Mouse (Mus musculus): Measurements from ENCODE around the gene Gm11559. TPM values are rescaled to one million over a fixed set of nuclear protein-coding genes. Genes with fewer than 3 reads are reported as not detected.

Gm11559 gene
- not detected for polyA plus RNA-seq (2017; shearing (Covaris generic))

DNA sequence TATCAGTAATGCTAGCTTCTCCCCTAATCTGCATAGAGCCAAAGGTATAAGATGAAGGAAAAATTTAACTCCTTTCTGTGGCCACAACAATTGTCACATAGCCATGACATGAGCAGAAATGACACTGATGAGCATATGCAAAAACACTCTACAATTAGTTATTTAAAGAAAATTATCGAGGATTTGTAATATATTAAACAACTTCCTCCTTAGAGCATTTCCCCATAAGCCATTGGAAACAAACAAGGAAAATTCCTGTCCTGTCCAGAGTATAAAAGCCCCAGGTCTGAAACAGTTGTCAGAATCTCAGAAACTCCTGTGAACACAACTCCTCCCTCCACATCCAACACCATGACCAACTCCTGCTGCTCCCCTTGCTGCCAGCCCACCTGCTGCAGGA lies at the start of gene Gm11559:
Gm11559 (plus strand) TSS at position 301 of the 400 bp plus-strand sequence.

GRCm38 (mm10) chr11:99815566-99815965 lies 48.7 kb upstream of the Gm11559 start, which contains the start of gene Gm11564:
Gene Gm11564 (minus strand): TSS chr11:99815666.

DNA sequence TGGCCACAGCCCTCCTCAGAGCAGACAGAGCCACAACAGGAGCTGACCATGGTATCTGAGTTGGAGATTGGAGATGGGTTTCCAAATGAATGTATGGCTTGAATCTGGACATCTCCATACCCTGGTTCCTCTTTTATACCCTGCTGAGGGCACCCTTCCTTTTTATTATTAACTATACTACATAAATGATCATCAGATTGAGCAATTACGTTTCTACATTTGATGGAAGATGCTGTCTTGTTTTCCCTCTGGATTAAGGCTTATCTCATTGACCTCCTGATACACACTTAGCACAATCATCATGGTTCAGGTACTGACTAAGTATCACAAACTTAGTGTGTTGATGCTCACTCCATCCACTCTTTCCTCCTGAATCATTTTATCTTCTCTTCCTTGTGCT lies 26.3 kb upstream of the Gm11559 start, which contains the start of gene 2300003K06Rik:
2300003K06Rik (minus strand) TSS at position 101 of the 400 bp plus-strand sequence.

DNA sequence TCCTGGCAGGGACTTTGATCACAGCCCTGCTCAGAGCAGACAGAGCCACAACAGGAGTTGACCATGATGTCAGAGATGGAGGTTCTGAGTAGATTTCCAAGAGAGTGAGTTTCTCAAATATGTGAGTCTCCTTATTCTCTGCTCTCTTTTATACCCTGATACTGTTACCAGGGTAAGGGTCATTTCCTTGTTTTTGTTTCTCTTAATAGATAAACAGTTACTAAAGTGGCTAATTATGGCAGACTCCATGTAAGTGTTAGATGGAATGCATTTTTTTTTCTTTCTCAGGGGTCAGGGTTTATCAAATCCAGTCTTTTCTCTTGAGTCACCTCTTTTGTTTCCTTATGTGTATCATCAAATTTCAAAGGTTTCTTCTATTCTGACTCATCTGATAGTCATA lies 12.8 kb upstream of the Gm11559 start, which contains the start of gene Krtap4-16:
Krtap4-16 (minus strand) TSS at position 101 of the 400 bp plus-strand sequence.

GRCm38 (mm10) chr11:99857617-99858016 lies 6.7 kb upstream of the Gm11559 start, which contains the start of gene Gm11568:
Gene Gm11568 (plus strand): TSS chr11:99857917.

DNA sequence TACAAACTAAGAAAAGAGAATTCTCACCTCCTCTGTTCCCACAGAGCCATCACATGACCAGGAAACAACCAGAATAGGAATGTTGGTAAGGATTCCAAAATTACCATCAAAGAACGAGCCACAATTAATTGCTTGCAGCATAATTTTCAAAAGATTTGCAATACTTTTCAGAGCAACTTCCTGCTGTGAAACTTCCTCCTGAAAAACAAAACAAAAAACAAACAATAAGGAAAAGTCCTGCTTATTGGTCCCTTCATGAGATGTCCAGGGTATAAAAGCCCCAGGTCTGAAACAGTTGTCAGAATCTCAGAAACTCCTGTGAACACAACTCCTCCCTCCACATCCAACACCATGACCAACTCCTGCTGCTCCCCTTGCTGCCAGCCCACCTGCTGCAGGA lies 8.8 kb downstream of the Gm11559 start, which contains the start of gene Krtap9-1:
Krtap9-1 (plus strand) TSS at position 301 of the 400 bp plus-strand sequence.

DNA sequence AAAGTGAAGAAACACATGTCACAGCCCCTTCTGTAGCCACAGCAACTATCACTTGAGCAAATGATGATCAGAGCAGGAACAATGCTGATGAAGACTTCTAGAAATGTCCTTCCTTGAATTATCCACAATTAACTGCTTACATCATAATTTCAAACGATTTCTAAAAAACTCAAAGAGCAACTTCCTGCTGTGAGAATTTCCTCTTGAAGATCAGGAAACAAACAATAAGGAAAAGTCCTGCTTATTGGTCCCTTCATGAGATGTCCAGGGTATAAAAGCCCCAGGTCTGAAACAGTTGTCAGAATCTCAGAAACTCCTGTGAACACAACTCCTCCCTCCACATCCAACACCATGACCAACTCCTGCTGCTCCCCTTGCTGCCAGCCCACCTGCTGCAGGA lies 14.6 kb downstream of the Gm11559 start, which contains the start of gene Gm11567:
Gm11567 (plus strand) TSS at position 301 of the 400 bp plus-strand sequence.

GRCm38 (mm10) chr11:99907620-99908019 lies 43.3 kb downstream of the Gm11559 start, which contains the start of gene Krtap31-1:
Gene Krtap31-1 (plus strand): TSS chr11:99907920.

GRCm38 (mm10) chr11:99914451-99914850 lies 50.2 kb downstream of the Gm11559 start, which contains the start of gene Gm11565:
Gene Gm11565 (plus strand): TSS chr11:99914751.

Other genes with a start within 250 kb of the Gm11559 start
- not detected for gene Krtap2-4, start 249.6 kb upstream of the Gm11559 start, polyA plus RNA-seq (2017; shearing (Covaris generic))
- gene Gm11562, start 244.0 kb upstream of the Gm11559 start, polyA plus RNA-seq (2017; shearing (Covaris generic)) = not detected
- not detected for gene Krtap4-1, start 236.2 kb upstream of the Gm11559 start, polyA plus RNA-seq (2017; shearing (Covaris generic))
- not detected for gene Krtap4-2, start 229.4 kb upstream of the Gm11559 start, polyA plus RNA-seq (2017; shearing (Covaris generic))
- not detected for gene Krtap4-7, start 220.4 kb upstream of the Gm11559 start, polyA plus RNA-seq (2017; shearing (Covaris generic))
- gene Gm11555, start 214.2 kb upstream of the Gm11559 start, polyA plus RNA-seq (2017; shearing (Covaris generic)) = not detected
- not detected for gene Gm11563, start 205.5 kb upstream of the Gm11559 start, polyA plus RNA-seq (2017; shearing (Covaris generic))
- gene Krtap4-6, start 198.5 kb upstream of the Gm11559 start, polyA plus RNA-seq (2017; shearing (Covaris generic)) = not detected
- gene Gm14190, start 173.7 kb upstream of the Gm11559 start, polyA plus RNA-seq (2017; shearing (Covaris generic)) = not detected
- gene Gm14180, start 130.2 kb upstream of the Gm11559 start, polyA plus RNA-seq (2017; shearing (Covaris generic)) = not detected
- not detected for gene Gm11595, start 91.6 kb upstream of the Gm11559 start, polyA plus RNA-seq (2017; shearing (Covaris generic))
- gene Krtap4-8, start 83.8 kb upstream of the Gm11559 start, polyA plus RNA-seq (2017; shearing (Covaris generic)) = not detected
- not detected for gene Krtap4-9, start 79.3 kb upstream of the Gm11559 start, polyA plus RNA-seq (2017; shearing (Covaris generic))
- not detected for gene Gm11596, start 71.0 kb upstream of the Gm11559 start, polyA plus RNA-seq (2017; shearing (Covaris generic))
- not detected for gene Gm11569, start 65.5 kb upstream of the Gm11559 start, polyA plus RNA-seq (2017; shearing (Covaris generic))
- gene Gm11554, start 60.0 kb upstream of the Gm11559 start, polyA plus RNA-seq (2017; shearing (Covaris generic)) = not detected
- not detected for gene Krtap4-13, start 54.6 kb upstream of the Gm11559 start, polyA plus RNA-seq (2017; shearing (Covaris generic))
- gene Gm11564, start 48.8 kb upstream of the Gm11559 start, polyA plus RNA-seq (2017; shearing (Covaris generic)) = not detected
- gene 2300003K06Rik, start 26.4 kb upstream of the Gm11559 start, polyA plus RNA-seq (2017; shearing (Covaris generic)) = not detected
- gene Krtap4-16, start 12.9 kb upstream of the Gm11559 start, polyA plus RNA-seq (2017; shearing (Covaris generic)) = not detected
- gene Gm11568, start 6.6 kb upstream of the Gm11559 start, polyA plus RNA-seq (2017; shearing (Covaris generic)) = not detected
- not detected for gene Krtap9-1, start 8.9 kb downstream of the Gm11559 start, polyA plus RNA-seq (2017; shearing (Covaris generic))
- not detected for gene Gm11567, start 14.7 kb downstream of the Gm11559 start, polyA plus RNA-seq (2017; shearing (Covaris generic))
- not detected for gene Krtap31-1, start 43.4 kb downstream of the Gm11559 start, polyA plus RNA-seq (2017; shearing (Covaris generic))
- not detected for gene Gm11565, start 50.3 kb downstream of the Gm11559 start, polyA plus RNA-seq (2017; shearing (Covaris generic))
- gene Krtap31-2, start 71.8 kb downstream of the Gm11559 start, polyA plus RNA-seq (2017; shearing (Covaris generic)) = not detected
- gene Krtap9-5, start 84.0 kb downstream of the Gm11559 start, polyA plus RNA-seq (2017; shearing (Covaris generic)) = not detected
- not detected for gene Krtap29-1, start 114.6 kb downstream of the Gm11559 start, polyA plus RNA-seq (2017; shearing (Covaris generic))
- gene Krtap16-1, start 122.1 kb downstream of the Gm11559 start, polyA plus RNA-seq (2017; shearing (Covaris generic)) = not detected
- not detected for gene Krtap17-1, start 129.5 kb downstream of the Gm11559 start, polyA plus RNA-seq (2017; shearing (Covaris generic))
- not detected for gene Krt33a, start 151.7 kb downstream of the Gm11559 start, polyA plus RNA-seq (2017; shearing (Covaris generic))
- gene Krt33b, start 165.4 kb downstream of the Gm11559 start, polyA plus RNA-seq (2017; shearing (Covaris generic)) = not detected
- gene Krt34, start 177.1 kb downstream of the Gm11559 start, polyA plus RNA-seq (2017; shearing (Covaris generic)) = not detected
- gene Krt31, start 186.1 kb downstream of the Gm11559 start, polyA plus RNA-seq (2017; shearing (Covaris generic)) = not detected
- not detected for gene Krt32, start 223.8 kb downstream of the Gm11559 start, polyA plus RNA-seq (2017; shearing (Covaris generic))
- not detected for gene Krt35, start 231.8 kb downstream of the Gm11559 start, polyA plus RNA-seq (2017; shearing (Covaris generic))
- not detected for gene Krt36, start 241.2 kb downstream of the Gm11559 start, polyA plus RNA-seq (2017; shearing (Covaris generic))

All from activated CD4-positive, CD25-positive, alpha-beta regulatory T cell, adult 9 weeks (primary cell).